Mouse (Mus musculus): ENCODE results near the gene Stat3. TPM values are rescaled to one million over a fixed set of nuclear protein-coding genes. Genes with fewer than 3 reads are reported as not detected.
A peak's percentile ranks its signal among the peaks of the same experiment; 100 is the strongest.

Gene Stat3
- polyA plus RNA-seq, 1 experiment from 2014 or later: 45.1 TPM

DNA sequence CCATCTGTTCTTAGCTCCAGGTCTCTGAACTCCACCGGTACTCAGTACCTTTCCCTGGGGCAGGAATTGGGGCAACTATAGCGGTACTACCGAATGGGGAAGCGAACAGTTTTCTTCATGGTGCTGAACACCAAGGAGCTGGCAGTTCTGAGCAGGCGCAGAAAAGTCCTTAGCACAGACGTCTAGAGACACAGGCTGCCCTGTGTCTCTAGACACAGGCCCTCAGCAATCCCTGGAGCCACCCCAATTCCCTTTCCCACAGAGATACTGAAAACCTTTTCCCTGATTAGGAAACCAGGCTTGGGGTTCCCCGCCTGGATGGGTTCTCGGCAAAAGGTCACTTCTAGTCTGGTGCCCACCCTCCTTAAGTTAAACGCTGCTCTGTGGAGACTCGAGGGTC is 32.1 kb upstream of the Stat3 start:
- ATAC-seq (replicated peaks; ENCODE audit: low FRiP score): no peak
- H3K27ac ChIP-seq: peak overlapping the region; percentile 88; the same call in 1 of the 2 replicates
- no peak overlapping the region for H3K9ac ChIP-seq
- H3K4me3 ChIP-seq (replicated peaks): no peak overlapping the region
- WGBS: 61% methylated on average over 10 of the region's 10 CpGs
- no peaks in the 10 kb centered on the region for H3K9me3 ChIP-seq (replicated peaks)
- H3K27me3 ChIP-seq: peaks cover 67% of the 10 kb centered on the region
- H3K4me2 ChIP-seq: peak overlapping the region; percentile 72; the same call in 1 of the 2 replicates
- no peaks in the 10 kb centered on the region for H3K36me3 ChIP-seq
- H3K4me1 ChIP-seq: peaks cover 41% of the 10 kb centered on the region

DNA sequence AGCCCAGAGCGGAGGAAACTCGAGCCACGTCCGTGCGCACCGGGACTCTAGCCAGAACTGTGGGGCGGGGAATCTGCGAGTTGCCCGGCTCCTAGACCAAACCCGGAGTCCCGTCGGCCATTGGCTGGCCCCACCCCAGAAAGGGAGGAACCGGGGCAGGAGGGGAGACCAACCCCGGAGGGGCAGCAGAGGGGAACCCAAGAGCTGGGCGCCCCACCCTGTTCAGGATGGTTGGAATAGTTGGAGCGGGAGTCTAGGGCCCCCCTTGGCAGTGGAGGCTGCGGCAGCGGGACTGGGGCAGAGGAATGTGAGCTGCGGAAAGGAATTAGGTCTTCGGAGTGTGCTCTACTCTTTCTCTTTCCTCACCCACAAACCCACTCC is 31.2 kb upstream of the Stat3 start, which contains the start of gene Cavin1:
TSS of gene Cavin1 (minus strand) at position 331 of the 381 bp plus-strand sequence.
- peaks cover 71% of the 10 kb centered on the region for H3K27me3 ChIP-seq
- under 1% methylated on average over 20 of the region's 20 CpGs for WGBS
- ATAC-seq (replicated peaks; ENCODE audit: low FRiP score): peak; percentile 88

DNA sequence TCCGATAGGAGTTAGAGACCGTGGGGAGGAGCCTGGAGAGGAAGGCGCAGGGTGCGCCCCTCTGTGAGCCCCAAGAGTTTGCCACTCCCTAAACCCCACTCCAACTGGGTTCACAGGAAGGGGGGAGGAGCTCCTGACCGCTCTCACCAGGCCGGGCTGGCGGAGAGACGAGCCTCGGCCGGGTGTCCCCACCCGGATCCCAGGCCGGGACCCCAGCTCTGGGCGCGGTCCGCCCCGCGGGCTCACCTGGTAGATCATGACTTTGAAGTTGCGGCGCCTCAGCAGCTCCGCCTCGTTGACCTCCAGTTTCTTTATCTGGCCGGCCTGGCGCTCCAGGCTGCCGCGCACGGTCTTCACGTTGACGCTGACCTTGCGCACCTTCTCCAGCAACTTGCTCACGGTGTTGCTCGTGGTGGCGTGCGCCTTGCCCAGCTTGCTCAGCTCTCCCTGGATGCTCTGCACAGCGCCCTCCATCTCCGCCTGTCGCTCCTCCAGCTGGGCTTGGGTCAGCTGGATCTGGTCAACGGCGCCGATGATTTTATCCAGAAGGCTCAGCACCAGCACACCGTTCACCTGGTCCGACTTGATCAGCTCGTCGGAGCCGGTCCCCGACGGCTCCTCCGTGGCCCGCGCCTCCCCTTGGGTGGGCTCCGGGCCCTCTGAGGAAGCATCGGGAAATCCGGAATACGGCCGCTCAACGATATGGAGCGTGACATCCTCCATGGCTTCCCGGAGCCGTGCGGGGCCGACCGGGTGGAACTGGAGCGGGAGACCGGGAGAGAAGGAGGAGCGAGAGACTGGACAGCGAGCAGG is 30.6 kb upstream of the Stat3 start:
- Histone ChIP-seq H3K4me2 (peak overlapping the region; percentile 72), H3K36me3 (no peaks in the 10 kb centered on the region), H3K9ac (peak overlapping the region; percentile 69), H3K9me3 (replicated peaks) (no peaks in the 10 kb centered on the region), H3K27me3 (peaks cover 77% of the 10 kb centered on the region), H3K4me1 (peaks cover 42% of the 10 kb centered on the region), H3K27ac (peak overlapping the region; percentile 88), H3K4me3 (replicated peaks) (peak overlapping the region; percentile 69)
- WGBS: under 1% methylated on average over 65 of the region's 65 CpGs
- peak; percentile 64 for ATAC-seq (replicated peaks; ENCODE audit: low FRiP score)

More for the DNA sequence above, 31.2 kb upstream of the Stat3 start, which contains the start of gene Cavin1:
- H3K4me1 ChIP-seq: peaks cover 42% of the 10 kb centered on the region
- no peaks in the 10 kb centered on the region for H3K9me3 ChIP-seq (replicated peaks)
- H3K9ac ChIP-seq: peak within 1 kb of the TSS; percentile 69
- H3K4me2 ChIP-seq: peak within 1 kb of the TSS; percentile 72
- H3K36me3 ChIP-seq: no peaks in the 10 kb centered on the region
- H3K4me3 ChIP-seq (replicated peaks): peak within 1 kb of the TSS; percentile 69
- H3K27ac ChIP-seq: peak within 1 kb of the TSS; percentile 88

DNA sequence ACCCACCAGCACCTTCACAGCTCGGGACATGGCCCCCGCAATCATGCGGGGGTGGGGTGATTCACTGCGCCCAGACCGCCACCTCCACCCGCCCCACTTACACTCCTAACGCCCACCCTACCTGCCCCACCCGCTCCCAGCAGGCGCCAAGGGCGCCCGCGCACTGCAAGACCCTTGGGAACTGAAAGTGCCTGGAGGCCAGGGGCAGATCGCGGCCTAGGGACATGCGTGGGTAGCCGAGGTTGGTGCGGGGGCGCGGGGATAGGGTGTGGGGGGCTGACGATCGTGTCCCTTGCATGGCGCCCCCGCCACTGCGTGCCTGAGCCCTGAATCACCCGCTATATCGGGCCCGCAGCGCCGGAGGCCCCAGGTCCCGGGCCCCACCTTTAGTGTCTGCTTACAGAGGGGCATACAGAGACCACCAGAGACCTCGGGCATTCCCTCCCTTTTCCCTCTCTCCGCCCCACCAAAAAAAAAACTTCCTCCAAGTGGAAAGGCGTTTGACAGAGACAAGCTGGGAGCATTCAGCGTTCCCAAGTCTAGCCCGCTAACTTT is 29.9 kb upstream of the Stat3 start:
- peak; percentile 23; the same call in 1 of the 2 replicates for ATAC-seq (replicated peaks; ENCODE audit: low FRiP score)
- peak overlapping the region; percentile 72 for H3K4me2 ChIP-seq
- peak overlapping the region; percentile 69 for H3K9ac ChIP-seq
- peak overlapping the region; percentile 88 for H3K27ac ChIP-seq
- H3K36me3 ChIP-seq: no peaks in the 10 kb centered on the region
- no peaks in the 10 kb centered on the region for H3K9me3 ChIP-seq (replicated peaks)
- 4% methylated on average over 35 of the region's 35 CpGs for WGBS
- peaks cover 45% of the 10 kb centered on the region for H3K4me1 ChIP-seq
- H3K4me3 ChIP-seq (replicated peaks): peak overlapping the region; percentile 69
- peaks cover 78% of the 10 kb centered on the region for H3K27me3 ChIP-seq

DNA sequence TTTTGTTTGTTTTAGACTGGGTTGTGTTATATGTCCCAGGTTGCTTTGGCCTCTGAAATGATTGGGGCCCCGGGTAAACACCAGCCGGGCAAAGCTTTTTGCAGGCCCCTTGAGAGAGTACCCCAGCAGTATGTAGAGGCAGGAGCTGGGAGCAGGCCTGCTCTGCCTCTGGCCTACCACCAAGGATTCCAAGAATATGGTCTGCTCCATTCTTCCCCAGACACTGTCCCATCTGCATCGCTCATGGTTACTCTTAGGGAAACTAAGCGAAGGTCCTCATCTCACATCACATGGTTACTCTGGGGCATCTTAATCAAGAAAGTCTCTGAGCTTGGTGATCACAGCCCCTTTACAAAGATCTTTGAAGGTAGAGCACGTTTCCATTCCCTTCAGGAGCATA is 29.2 kb upstream of the Stat3 start:
- Histone ChIP-seq H3K4me2 (peak overlapping the region; percentile 72), H3K27me3 (peaks cover 76% of the 10 kb centered on the region), H3K4me3 (replicated peaks) (peak overlapping the region; percentile 69), H3K36me3 (no peaks in the 10 kb centered on the region), H3K4me1 (peaks cover 52% of the 10 kb centered on the region), H3K9ac (peak overlapping the region; percentile 69), H3K9me3 (replicated peaks) (no peaks in the 10 kb centered on the region), H3K27ac (no peak overlapping the region)
- ATAC-seq (replicated peaks; ENCODE audit: low FRiP score): no peak
- WGBS: 76% methylated on average over 5 of the region's 5 CpGs

DNA sequence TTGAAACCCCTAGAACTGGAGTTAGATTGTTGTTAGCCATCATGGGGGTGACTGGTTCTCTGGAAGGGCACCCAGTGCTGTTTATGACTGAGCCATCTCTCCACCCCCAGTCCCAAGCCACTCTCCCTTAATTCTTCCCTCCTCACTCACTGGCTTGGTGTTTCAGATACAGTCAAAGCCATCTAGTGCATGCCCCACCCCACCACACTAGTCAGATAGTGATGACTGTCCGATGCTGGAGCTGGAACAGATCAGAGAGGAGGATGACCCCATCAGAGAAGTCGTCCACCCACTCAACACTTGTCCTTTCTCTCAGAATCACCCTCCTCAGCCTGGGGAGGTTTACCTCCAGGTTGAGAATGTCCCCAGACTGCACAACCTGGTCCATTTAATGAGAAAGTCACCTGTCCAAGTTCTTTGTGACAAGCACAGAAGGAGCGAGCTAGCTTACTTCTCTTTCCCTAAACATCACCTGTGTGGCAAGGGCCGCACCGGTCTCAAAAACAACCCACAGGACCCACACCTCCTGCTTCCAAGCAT is 28.6 kb upstream of the Stat3 start:
- Histone ChIP-seq H3K9ac (no peak overlapping the region), H3K4me1 (peaks cover 52% of the 10 kb centered on the region), H3K27ac (no peak overlapping the region), H3K36me3 (no peaks in the 10 kb centered on the region), H3K9me3 (replicated peaks) (no peaks in the 10 kb centered on the region), H3K4me3 (replicated peaks) (peak overlapping the region; percentile 69), H3K4me2 (peak overlapping the region; percentile 72), H3K27me3 (peaks cover 71% of the 10 kb centered on the region)
- WGBS: 82% methylated on average over 5 of the region's 5 CpGs
- ATAC-seq (replicated peaks; ENCODE audit: low FRiP score): no peak

DNA sequence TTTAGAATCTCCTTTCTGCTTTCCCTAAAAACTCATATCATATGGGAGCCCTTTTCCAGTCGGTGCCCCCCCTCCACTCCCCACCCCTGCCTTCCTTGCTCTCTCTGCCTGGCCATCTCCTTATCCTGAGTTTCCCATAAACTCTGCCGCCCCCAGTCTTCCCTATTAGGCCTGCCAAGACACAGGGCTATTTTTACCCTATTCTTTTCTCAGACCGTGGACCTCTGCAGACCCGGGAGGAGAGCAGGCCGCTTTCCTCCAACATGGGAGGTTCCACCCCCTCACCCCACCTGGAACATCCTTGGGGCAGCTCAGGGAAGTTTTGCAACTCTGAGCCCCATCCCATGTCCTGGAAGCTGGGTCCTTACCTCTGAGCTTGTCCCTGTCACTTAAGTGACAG is 28.0 kb upstream of the Stat3 start:
- Histone ChIP-seq H3K27ac (no peak overlapping the region), H3K9me3 (replicated peaks) (no peaks in the 10 kb centered on the region), H3K4me3 (replicated peaks) (no peak overlapping the region), H3K9ac (no peak overlapping the region), H3K27me3 (peaks cover 66% of the 10 kb centered on the region), H3K4me2 (peak overlapping the region; percentile 72; the same call in 1 of the 2 replicates), H3K4me1 (peaks cover 57% of the 10 kb centered on the region), H3K36me3 (no peaks in the 10 kb centered on the region)
- WGBS: 55% methylated on average over 5 of the region's 5 CpGs
- no peak for ATAC-seq (replicated peaks; ENCODE audit: low FRiP score)

DNA sequence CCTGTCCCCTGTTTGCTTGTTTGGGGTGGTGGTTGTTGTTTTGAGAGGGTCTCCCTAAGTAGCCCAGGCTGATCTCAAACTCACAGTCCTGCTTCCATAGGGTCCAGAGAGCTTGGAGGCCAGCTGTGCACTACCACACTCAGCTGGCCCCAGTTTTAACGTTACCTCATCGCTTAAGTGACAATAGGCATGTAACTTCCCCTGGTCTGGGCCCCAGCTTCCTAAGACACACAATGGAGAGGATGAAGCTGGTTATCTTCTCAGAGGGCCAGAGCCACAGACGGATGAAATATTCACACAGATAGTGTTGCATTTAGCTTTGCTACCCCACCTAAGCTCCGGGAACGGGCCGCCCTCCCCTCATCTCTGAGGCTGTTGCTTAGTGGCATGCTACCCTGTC is 26.4 kb upstream of the Stat3 start:
- Histone ChIP-seq H3K27me3 (peaks cover 50% of the 10 kb centered on the region), H3K27ac (peak overlapping the region; percentile 46), H3K36me3 (no peaks in the 10 kb centered on the region), H3K9me3 (replicated peaks) (no peaks in the 10 kb centered on the region), H3K4me1 (peaks cover 56% of the 10 kb centered on the region), H3K9ac (no peak overlapping the region), H3K4me2 (no peak overlapping the region), H3K4me3 (replicated peaks) (no peak overlapping the region)
- ATAC-seq (replicated peaks; ENCODE audit: low FRiP score): no peak
- 72% methylated on average over 6 of the region's 6 CpGs for WGBS

DNA sequence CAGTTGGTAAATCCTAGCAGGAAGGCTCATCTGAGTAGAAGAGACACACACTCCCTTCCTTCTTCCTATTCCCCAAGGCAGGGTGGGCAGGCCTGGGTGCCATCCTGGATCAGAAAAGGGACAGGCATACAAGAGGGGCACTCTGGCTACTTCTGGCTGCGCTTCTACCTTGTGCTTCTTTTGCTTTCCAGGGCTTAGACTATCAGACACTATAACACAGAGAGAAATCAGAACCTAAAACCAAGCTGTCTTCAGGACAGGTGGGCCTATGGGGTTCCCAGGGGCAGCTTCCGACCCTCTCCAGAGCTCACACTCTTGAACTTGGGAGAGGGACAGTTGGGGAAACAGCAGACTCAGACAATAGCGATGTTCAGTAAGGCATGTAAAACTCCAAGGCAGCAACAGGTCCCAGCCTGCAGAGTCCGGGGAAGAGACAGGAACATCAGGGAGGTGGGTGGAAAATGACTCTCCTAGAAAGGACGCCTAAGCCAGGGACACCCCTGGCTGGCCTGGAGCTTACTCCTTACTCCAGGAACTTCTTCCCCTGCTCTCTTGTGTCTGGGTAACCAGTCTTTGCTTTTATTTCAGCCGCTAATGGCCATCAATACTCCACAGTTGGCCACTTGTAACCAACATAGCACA is 25.7 kb upstream of the Stat3 start:
- no peak overlapping the region for H3K4me3 ChIP-seq (replicated peaks)
- no peak overlapping the region for H3K4me2 ChIP-seq
- peaks cover 43% of the 10 kb centered on the region for H3K27me3 ChIP-seq
- 88% methylated on average over 6 of the region's 6 CpGs for WGBS
- H3K4me1 ChIP-seq: peaks cover 55% of the 10 kb centered on the region
- no peak overlapping the region for H3K27ac ChIP-seq
- H3K9ac ChIP-seq: no peak overlapping the region
- H3K36me3 ChIP-seq: no peaks in the 10 kb centered on the region
- H3K9me3 ChIP-seq (replicated peaks): no peaks in the 10 kb centered on the region
- ATAC-seq (replicated peaks; ENCODE audit: low FRiP score): no peak

DNA sequence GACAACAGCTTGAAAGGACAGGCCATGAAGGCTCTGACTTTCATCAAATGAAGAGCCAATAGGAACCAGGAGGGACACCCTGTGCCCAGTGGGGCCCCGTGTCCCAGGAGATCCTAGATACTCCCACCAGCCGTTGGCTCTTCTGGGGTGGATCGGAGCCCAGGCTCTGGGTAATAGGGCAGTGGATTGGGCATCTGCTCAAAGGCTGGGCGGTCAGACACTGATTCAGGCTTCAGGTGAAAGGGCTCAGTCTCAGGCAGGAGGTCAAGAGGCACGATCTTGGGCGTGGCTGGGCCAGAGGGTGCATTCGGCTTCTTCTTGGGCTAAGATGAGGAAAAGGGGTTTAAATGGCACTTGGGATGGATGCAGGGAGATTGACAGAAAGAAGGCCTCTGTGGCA is 24.8 kb upstream of the Stat3 start:
- peaks cover 52% of the 10 kb centered on the region for H3K4me1 ChIP-seq
- 87% methylated on average over 7 of the region's 7 CpGs for WGBS
- no peak overlapping the region for H3K27ac ChIP-seq
- no peak overlapping the region for H3K4me3 ChIP-seq (replicated peaks)
- no peak overlapping the region for H3K4me2 ChIP-seq
- H3K27me3 ChIP-seq: peaks cover 37% of the 10 kb centered on the region
- H3K36me3 ChIP-seq: no peaks in the 10 kb centered on the region
- H3K9me3 ChIP-seq (replicated peaks): no peaks in the 10 kb centered on the region
- no peak overlapping the region for H3K9ac ChIP-seq
- no peak for ATAC-seq (replicated peaks; ENCODE audit: low FRiP score)

DNA sequence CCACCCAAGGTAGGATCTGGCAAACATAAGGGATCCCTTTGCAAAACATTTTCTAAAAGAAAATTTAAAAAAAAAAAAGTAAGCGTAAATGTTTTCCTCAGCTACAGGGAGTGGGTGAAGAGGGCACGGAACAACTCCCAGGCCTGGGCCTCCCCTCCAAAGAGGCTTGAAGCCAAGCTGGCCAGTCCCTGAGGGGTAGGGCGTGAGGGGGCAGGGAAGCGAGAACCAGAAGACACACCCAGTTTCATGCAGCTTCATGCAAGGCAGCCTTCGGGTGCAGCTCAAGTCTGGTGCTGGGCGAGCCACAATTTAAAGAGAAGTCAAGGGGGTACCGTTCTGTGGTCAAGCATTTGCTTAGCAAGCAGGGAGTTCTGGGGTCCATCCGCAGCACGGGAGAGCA is 24.3 kb upstream of the Stat3 start:
- H3K36me3 ChIP-seq: peaks cover 4% of the 10 kb centered on the region; the same call in 1 of the 2 replicates
- H3K9me3 ChIP-seq (replicated peaks): no peaks in the 10 kb centered on the region
- no peak overlapping the region for H3K9ac ChIP-seq
- H3K4me2 ChIP-seq: no peak overlapping the region
- H3K4me3 ChIP-seq (replicated peaks): no peak overlapping the region
- no peak overlapping the region for H3K27ac ChIP-seq
- 83% methylated on average over 9 of the region's 9 CpGs for WGBS
- H3K27me3 ChIP-seq: peaks cover 37% of the 10 kb centered on the region
- ATAC-seq (replicated peaks; ENCODE audit: low FRiP score): no peak
- H3K4me1 ChIP-seq: peaks cover 53% of the 10 kb centered on the region
